Mouse (Mus musculus) brain, embryonic 14.5 days (tissue): Measurements from ENCODE around the gene Best3.

ENCODE experiments used
- CTCF ChIP-seq: fragments of 200-500 bp; IDR thresholded peaks from 2 replicates; pipeline ENCODE4 v1.5.1; 2012; ENCODE audit warnings: inconsistent platforms, mild to moderate bottlenecking, moderate library complexity, borderline replicate concordance; ENCODE audit not compliant: insufficient read depth, insufficient read length; ENCODE audit errors: extremely low read depth
- POLR2A ChIP-seq: fragments of 200-500 bp; IDR thresholded peaks from 2 replicates; pipeline ENCODE4 v1.6.1; 2012; ENCODE audit warnings: mild to moderate bottlenecking, inconsistent platforms, borderline replicate concordance; ENCODE audit not compliant: poor library complexity, insufficient read depth, insufficient read length, severe bottlenecking; ENCODE audit errors: extremely low read depth

- TF ChIP-seq CTCF: no peak
- TF ChIP-seq POLR2A: no peak
Observed at GRCm38 (mm10) chr10:117011047-117011446, 24.9 kb downstream of the Best3 start.
